Mouse (Mus musculus): ENCODE results near the gene Cbfa2t2. TPM values are rescaled to one million over a fixed set of nuclear protein-coding genes. Genes with fewer than 3 reads are reported as not detected.

The Cbfa2t2 gene
- total RNA-seq, 2 experiments from 2014 or later, result 43.6 to 60.6 TPM

- DNase-seq (ENCODE audit: low spot score in 2 of 2), result no peak
Measured at GRCm38 (mm10) chr2:154567766-154568165, 131.5 kb downstream of the Cbfa2t2 start.

- peak in 1 of 2 experiments; percentile 46 for DNase-seq (ENCODE audit: low spot score in 2 of 2)
Measured at GRCm38 (mm10) chr2:154568329-154569070, 132.2 kb downstream of the Cbfa2t2 start.

DNA sequence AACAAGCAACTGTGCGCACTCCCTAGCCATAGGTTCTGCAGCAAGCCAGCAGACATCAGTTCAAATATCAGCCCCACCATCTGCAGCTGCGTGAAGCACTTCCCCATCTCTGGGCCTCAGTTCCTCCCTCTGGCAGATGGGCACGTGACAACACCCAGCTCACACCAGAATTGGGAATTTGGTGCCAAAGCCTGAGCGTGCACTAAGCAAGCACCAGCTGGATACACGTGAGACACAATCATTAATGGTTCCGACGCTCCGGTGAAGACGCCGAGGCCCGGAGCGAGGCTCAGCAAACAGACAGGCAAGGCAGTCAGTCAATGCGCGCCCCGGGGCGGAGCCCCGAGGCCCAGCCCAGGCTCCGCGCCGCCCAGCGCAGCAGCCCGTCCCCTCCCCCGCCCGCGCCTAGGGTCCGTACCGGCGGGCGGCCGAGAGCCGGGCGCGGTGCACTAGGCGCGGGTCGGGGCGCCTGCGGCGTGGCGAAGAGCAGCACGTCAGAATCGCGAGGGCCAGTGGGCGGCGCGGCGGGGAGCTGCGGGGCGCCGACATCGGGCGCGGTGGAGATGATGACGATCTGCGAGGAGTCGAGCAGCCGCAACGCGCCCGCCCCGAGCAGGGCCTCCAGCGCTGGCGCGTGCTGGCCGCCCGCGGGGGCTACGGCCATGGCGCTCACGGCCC, 132.9 kb downstream of the Cbfa2t2 start:
- peak; percentile 63 to 64 for DNase-seq (ENCODE audit: low spot score in 2 of 2)

DNA sequence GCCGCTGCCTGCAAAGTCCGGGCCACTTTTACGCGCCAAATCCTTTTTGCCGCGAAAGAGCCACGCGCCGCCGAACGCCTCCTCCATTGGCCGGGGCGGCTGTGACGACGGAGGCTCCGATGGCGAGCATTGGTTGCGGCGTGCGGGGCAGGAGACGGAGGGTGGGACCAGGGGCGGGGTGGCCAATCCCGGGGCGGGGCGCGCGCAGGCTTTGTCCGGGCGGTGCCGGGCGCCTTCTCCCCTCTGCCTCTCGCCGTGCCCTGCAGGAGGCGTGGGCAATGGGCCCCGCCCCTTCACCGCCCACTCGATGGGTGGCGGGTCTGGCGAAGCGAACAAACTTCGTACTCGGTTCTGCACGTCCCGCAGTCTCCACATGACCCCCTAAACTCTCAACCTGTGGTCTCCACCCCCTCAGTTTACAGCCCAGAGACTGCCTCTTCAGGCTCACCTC, 133.6 kb downstream of the Cbfa2t2 start, which contains the start of gene E2f1:
Gene E2f1 (minus strand): TSS at position 57 of the 451 bp plus-strand sequence.
- DNase-seq (ENCODE audit: low spot score in 2 of 2), result peak; percentile 88 to 95

DNA sequence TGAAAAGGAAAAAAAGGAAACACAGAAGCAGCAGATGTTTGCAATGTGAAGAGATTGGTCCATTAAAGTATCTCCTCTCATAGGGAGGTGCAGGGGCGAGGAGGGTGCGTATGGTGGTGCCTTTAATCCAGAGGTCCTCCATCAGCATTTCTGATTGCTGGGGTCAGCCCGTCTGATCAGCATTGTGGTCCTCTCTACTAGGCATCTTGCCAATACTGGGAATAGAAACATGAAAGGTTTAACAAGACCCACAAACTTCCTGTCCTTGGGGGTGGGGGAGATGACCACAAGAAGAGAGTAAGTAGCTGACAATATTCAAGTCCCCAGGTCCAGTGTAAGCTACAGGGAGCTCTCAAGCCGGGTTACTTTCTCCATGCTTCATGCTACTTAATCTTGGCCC, 134.4 kb downstream of the Cbfa2t2 start:
- no peak for DNase-seq (ENCODE audit: low spot score in 2 of 2)

DNA sequence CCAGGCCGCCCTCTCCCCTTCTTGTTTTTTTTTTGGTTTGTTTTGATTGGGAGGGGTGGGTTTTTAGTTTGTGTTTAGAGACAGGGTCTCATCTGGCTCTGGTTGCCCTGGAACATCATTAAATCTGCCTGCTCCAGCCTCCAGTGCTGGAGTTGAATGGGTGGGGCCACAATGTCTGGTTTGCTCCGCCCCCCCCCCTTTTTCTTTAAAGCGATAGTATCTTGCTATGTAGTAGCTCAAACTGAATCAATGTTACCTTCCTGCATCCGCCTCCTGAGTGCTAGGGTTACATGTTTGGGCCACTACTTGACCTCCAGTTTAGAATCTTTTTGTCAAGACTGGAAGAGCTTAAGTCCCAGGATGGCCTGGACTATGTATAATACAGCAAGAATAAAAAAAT, 135.0 kb downstream of the Cbfa2t2 start:
- DNase-seq (ENCODE audit: low spot score in 2 of 2), result no peak

GRCm38 (mm10) chr2:154571976-154572375, 135.7 kb downstream of the Cbfa2t2 start:
- no peak for DNase-seq (ENCODE audit: low spot score in 2 of 2)

GRCm38 (mm10) chr2:154572996-154573395, 136.7 kb downstream of the Cbfa2t2 start:
- no peak for DNase-seq (ENCODE audit: low spot score in 2 of 2)

DNA sequence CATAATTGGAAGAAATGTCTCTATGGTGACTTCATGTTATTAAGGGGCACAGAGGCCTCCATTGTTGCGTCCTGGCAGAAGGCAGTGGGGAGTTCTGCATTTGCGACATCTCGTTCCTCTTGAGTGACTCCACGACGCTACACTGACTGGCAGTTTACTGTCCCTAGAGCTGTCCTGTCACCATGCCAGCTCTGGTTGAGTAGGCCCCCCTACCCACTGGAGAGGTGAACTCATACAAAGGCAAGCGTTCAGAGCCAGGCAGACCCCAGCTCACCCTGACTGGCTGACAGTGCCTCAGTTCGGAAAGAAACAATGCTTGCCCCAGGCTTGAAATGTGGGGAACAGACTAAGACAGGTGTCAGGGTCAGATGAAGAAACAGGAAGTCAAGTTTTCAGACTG, 138.0 kb downstream of the Cbfa2t2 start:
- no peak for DNase-seq (ENCODE audit: low spot score in 2 of 2)

DNA sequence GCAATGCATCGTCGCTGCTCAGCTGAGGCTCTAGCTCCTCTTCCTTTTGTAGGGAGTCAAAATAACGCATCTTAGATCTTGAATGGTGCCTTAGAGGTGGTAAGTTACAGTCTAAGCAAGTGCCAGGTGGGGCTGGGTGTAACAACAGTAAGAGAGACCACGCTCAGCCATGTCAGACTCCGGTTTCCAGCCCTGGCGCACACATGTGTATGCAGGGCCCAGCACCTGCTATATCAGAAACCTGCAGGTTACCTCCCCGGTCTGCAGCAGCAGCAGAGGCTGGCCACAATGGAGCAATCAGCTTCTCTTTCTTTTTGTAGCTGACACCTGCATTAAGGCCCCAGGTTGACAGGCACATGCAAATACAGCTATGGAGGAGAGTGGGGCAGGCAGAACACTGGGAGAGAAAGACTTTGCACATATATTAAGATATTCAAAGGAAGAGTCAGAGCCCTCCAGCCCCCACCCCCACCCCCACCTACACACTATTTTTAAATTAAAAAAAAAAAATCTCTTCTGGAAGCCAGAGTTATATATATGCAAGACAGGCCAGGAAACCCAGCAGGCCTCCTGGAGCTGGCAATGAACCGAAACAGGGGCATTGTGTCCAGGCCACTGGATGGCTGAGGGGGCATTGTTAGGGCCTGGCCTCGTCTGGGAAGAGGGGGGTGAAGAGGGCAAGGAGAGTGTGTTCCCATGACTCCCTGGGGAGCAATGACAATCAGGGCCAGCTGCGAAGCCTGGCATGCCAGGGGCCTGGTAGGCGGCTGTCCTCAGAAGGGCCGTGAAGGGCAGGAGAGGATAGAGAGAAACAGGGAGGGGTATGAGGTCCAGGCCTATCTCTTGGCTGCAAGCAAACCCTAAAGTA, 140.8 kb downstream of the Cbfa2t2 start:
- no peak for DNase-seq (ENCODE audit: low spot score in 2 of 2)

DNA sequence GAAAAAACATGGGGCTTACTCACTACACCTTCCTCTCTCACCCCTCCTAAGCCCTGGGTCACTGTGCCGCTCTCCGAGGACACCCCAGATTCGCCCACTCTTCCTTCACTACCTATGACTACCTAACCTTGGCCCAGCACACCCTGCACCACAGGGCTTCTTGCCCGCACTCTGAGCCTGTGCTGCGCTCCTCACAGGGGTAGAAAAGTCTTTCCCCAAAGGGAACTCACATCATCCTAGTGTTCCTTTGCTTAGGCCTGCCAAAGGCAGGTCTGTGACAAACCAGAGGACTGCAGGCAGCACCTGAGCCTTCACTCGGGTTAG, 141.4 kb downstream of the Cbfa2t2 start:
- no peak for DNase-seq (ENCODE audit: low spot score in 2 of 2)

- DNase-seq (ENCODE audit: low spot score in 2 of 2), result no peak
Measured at GRCm38 (mm10) chr2:154580586-154580985, 144.3 kb downstream of the Cbfa2t2 start.

DNA sequence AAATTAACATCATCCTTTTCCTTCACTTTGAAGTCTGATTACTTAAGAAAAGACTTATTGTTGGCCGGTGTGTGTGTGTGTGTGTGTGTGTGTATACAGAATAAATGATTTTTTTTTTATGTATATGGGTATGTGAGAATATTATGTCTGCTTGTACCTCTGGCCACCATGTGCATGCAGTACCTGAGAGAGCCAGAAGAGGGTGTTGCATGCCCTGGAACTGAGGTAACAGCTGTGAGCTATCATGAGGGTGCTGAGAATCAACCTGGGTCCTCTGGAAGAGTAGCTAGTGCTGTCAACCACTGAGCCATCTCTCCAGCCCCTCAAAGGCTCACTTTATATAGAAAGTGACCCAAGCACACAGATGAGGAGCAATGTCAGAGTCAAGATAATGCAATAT, 145.1 kb downstream of the Cbfa2t2 start:
- DNase-seq (ENCODE audit: low spot score in 2 of 2), result no peak

GRCm38 (mm10) chr2:154583906-154584872, 147.9 kb downstream of the Cbfa2t2 start:
- DNase-seq (ENCODE audit: low spot score in 2 of 2), result peak; percentile 80 to 82

DNA sequence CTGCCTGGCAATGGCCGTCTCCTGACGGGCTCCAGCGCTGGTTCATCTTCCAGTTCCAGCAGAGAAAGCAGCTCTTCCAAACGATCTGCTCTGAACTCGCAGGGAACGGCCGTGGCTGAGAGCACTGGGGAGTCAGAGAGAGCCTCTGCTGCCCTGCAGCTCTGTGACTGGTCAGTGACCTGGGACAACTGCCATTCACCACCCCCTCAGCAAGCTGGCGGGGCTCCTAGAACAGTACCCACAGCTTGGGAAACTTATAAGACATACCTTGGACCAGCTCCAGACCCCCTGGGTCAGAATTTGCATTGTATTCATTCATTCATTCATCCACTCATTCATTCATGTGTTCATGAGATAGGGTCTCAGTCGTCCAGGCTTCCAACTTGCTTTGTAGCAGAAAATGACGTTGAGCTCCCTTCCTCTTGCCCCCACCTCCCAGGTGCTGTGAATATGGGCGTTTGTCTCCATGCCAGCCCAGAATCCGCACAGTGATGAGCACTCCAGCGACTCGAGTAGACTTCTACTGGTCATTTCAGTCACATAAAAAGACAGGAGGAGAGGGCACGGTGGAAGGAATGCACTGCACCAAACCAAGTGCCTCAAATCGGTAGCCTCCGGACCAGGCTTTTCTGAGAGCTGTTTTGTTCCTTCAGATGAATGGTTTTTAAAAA, 148.8 kb downstream of the Cbfa2t2 start:
- DNase-seq (ENCODE audit: low spot score in 2 of 2), result no peak

GRCm38 (mm10) chr2:154586405-154586804, 150.1 kb downstream of the Cbfa2t2 start:
- peak; percentile 70 to 73 for DNase-seq (ENCODE audit: low spot score in 2 of 2)

All from layer of hippocampus, postnatal 10 days (tissue).